Mouse (Mus musculus) midbrain, embryonic 12.5 days (tissue): Measurements from ENCODE around the gene Olfr1351. TPM values are rescaled to one million over a fixed set of nuclear protein-coding genes. Genes with fewer than 3 reads are reported as not detected.
"Not testable (repeated sequence)": the region's sequence is repeated elsewhere in the genome, so short reads cannot be mapped to it uniquely, and the experiment has no call there.

ENCODE experiments used
- ATAC-seq: fragments of 200-750 bp; cut with Nextera tagmentation; 2 replicates; pipeline ENCODE4 v1.8.0; 2017; ENCODE audit warnings: low read depth, moderate TSS enrichment, moderate library complexity; ENCODE audit not compliant: low FRiP score
- H3K27ac ChIP-seq: fragments of 300-500 bp; sonication (generic); replicated peaks from 2 replicates; pipeline ENCODE4 v1.5.1; 2016; ENCODE audit warnings: mild to moderate bottlenecking
- H3K27me3 ChIP-seq: fragments of 300-500 bp; sonication (generic); 2 replicates; pipeline ENCODE4 v1.6.1; 2016; ENCODE audit warnings: mild to moderate bottlenecking
- H3K36me3 ChIP-seq: fragments of 300-500 bp; sonication (generic); 2 replicates; pipeline ENCODE4 v1.6.1; 2016
- H3K4me1 ChIP-seq: fragments of 300-500 bp; sonication (generic); 2 replicates; pipeline ENCODE4 v1.6.1; 2016
- H3K4me2 ChIP-seq: fragments of 300-500 bp; sonication (generic); replicated peaks from 2 replicates; pipeline ENCODE4 v1.6.1; 2016; ENCODE audit warnings: mild to moderate bottlenecking, moderate library complexity
- H3K4me3 ChIP-seq: fragments of 300-500 bp; sonication (generic); 2 replicates; pipeline ENCODE4 v1.5.1; 2016; ENCODE audit warnings: mild to moderate bottlenecking
- H3K9ac ChIP-seq: fragments of 300-500 bp; sonication (generic); replicated peaks from 2 replicates; pipeline ENCODE4 v1.6.1; 2016; ENCODE audit warnings: mild to moderate bottlenecking, moderate library complexity
- H3K9me3 ChIP-seq: fragments of 300-500 bp; sonication (generic); 2 replicates; pipeline ENCODE4 v1.6.1; 2016; ENCODE audit warnings: mild to moderate bottlenecking
- WGBS: fragments of 180-500 bp; shearing (Covaris S2); methylation state at CpG from one replicate; pipeline ENCODE4 v1.1.7; 2016; 5-methylcytosine and 5-hydroxymethylcytosine counted together
- polyA plus RNA-seq: library from polyadenylated mRNA; unstranded; fragments of >200 nt; fragmentation: Nextera tagmentation; extraction: Ambion mirVana; gene quantifications from 2 replicates; pipeline ENCODE4 v1.2.1, GENCODE M21; 2016

Olfr1351 gene
- not detected in 2 replicates for polyA plus RNA-seq

GRCm38 (mm10) chr10:79012172-79012571, at the start of gene Olfr1351:
Olfr1351 (plus strand) TSS chr10:79012472.
- H3K9me3 ChIP-seq, result no peaks in the 10 kb centered on the region
- no peak within 1 kb of the TSS for H3K9ac ChIP-seq
- H3K27ac ChIP-seq, result no peak within 1 kb of the TSS
- no peak within 1 kb of the TSS for H3K4me3 ChIP-seq
- no peaks in the 10 kb centered on the region for H3K4me1 ChIP-seq
- WGBS, result 81% methylated on average over 1 of the region's 1 CpGs
- no peaks in the 10 kb centered on the region for H3K36me3 ChIP-seq
- no peaks in the 10 kb centered on the region for H3K27me3 ChIP-seq
- H3K4me2 ChIP-seq, result no peak within 1 kb of the TSS
- ATAC-seq, result no peak

- not testable (repeated sequence) for ATAC-seq, H3K4me2 ChIP-seq, H3K4me3 ChIP-seq, H3K27me3 ChIP-seq, H3K4me1 ChIP-seq, H3K27ac ChIP-seq, H3K9me3 ChIP-seq, H3K36me3 ChIP-seq, H3K9ac ChIP-seq
These were observed 49.3 kb upstream of the Olfr1351 start, which contains the start of gene Olfr1353 for GRCm38 (mm10) chr10:78963009-78963408. Olfr1353 (plus strand) TSS chr10:78963309.

GRCm38 (mm10) chr10:78980750-78981149, 31.5 kb upstream of the Olfr1351 start, which contains the start of gene Olfr1352:
Olfr1352 (plus strand) TSS chr10:78981050.
- Histone ChIP-seq H3K4me2 (no peak within 1 kb of the TSS), H3K27ac (no peak within 1 kb of the TSS), H3K9me3 (no peaks in the 10 kb centered on the region), H3K4me1 (no peaks in the 10 kb centered on the region), H3K4me3 (no peak within 1 kb of the TSS), H3K36me3 (no peaks in the 10 kb centered on the region), H3K27me3 (no peaks in the 10 kb centered on the region), H3K9ac (no peak within 1 kb of the TSS)
- no peak for ATAC-seq

GRCm38 (mm10) chr10:79028441-79028840, 16.2 kb downstream of the Olfr1351 start, which contains the start of gene Olfr57:
Olfr57 (plus strand) TSS chr10:79028741.
- H3K4me2 ChIP-seq, result no peak within 1 kb of the TSS

GRCm38 (mm10) chr10:79042457-79042856, 30.2 kb downstream of the Olfr1351 start:
- H3K4me3 ChIP-seq, ATAC-seq, H3K4me2 ChIP-seq, H3K9ac ChIP-seq, H3K27me3 ChIP-seq, H3K9me3 ChIP-seq, H3K4me1 ChIP-seq, H3K36me3 ChIP-seq, H3K27ac ChIP-seq: not testable (repeated sequence)
- WGBS, result 89% methylated on average over 2 of the region's 2 CpGs

More at GRCm38 (mm10) chr10:79028441-79028840, 16.2 kb downstream of the Olfr1351 start, which contains the start of gene Olfr57:
- peaks cover 5% of the 10 kb centered on the region; the same call in 1 of the 2 replicates for H3K9me3 ChIP-seq
- no peaks in the 10 kb centered on the region for H3K4me1 ChIP-seq
- no peak for ATAC-seq
- H3K27ac ChIP-seq, result no peak within 1 kb of the TSS
- H3K27me3 ChIP-seq, result no peaks in the 10 kb centered on the region
- no peak within 1 kb of the TSS for H3K4me3 ChIP-seq
- no peaks in the 10 kb centered on the region for H3K36me3 ChIP-seq
- H3K9ac ChIP-seq, result no peak within 1 kb of the TSS

- not testable (repeated sequence) for H3K27ac ChIP-seq, ATAC-seq, H3K4me2 ChIP-seq, H3K9ac ChIP-seq, H3K4me3 ChIP-seq, H3K27me3 ChIP-seq, H3K4me1 ChIP-seq
- peaks cover 47% of the 10 kb centered on the region for H3K36me3 ChIP-seq
- peaks cover 35% of the 10 kb centered on the region for H3K9me3 ChIP-seq
- 84% methylated on average over 3 of the region's 3 CpGs for whole genome bisulfite sequencing
These were observed 45.1 kb downstream of the Olfr1351 start for GRCm38 (mm10) chr10:79057370-79057769.

Other genes with a start within 250 kb of the Olfr1351 start
- 1.8 and 2.4 TPM in 2 replicates for gene Slc1a6, start 232.0 kb upstream of the Olfr1351 start, polyA plus RNA-seq
- not detected in 2 replicates for gene Olfr1356, start 160.3 kb upstream of the Olfr1351 start, polyA plus RNA-seq
- not detected in 2 replicates for gene Olfr1355, start 136.9 kb upstream of the Olfr1351 start, polyA plus RNA-seq
- not detected in 2 replicates for gene Olfr1354, start 99.3 kb upstream of the Olfr1351 start, polyA plus RNA-seq
- gene Olfr8, start 61.8 kb upstream of the Olfr1351 start, polyA plus RNA-seq, result not detected in 2 replicates
- not detected in 2 replicates for gene Olfr1353, start 49.2 kb upstream of the Olfr1351 start, polyA plus RNA-seq
- gene Olfr1352, start 31.4 kb upstream of the Olfr1351 start, polyA plus RNA-seq, result not detected in 2 replicates
- gene Olfr57, start 16.3 kb downstream of the Olfr1351 start, polyA plus RNA-seq, result 0.27 and 0.28 TPM in 2 replicates
- gene 2610008E11Rik, start 85.1 kb downstream of the Olfr1351 start, polyA plus RNA-seq, result 52.7 and 55.8 TPM in 2 replicates
- not detected in 2 replicates for gene Vmn2r80, start 136.3 kb downstream of the Olfr1351 start, polyA plus RNA-seq
- gene Vmn2r81, start 235.2 kb downstream of the Olfr1351 start, polyA plus RNA-seq, result not detected in 2 replicates